Mouse (Mus musculus): ENCODE measurements around the gene Dgkb.
A peak's percentile ranks its signal among the peaks of the same experiment; 100 is the strongest.

Dgkb gene

GRCm38 (mm10) chr12:37996417-37996946 lies 179.0 kb downstream of the Dgkb start:
- DNase-seq (ENCODE audit: low spot score in 2 of 2): no peak

- no peak for DNase-seq (ENCODE audit: low spot score in 2 of 2)
Measured at GRCm38 (mm10) chr12:38017674-38018073, 200.1 kb downstream of the Dgkb start.

GRCm38 (mm10) chr12:38047256-38047655 lies 229.7 kb downstream of the Dgkb start:
- DNase-seq (ENCODE audit: low spot score in 2 of 2): no peak

GRCm38 (mm10) chr12:38088224-38088623 lies 270.7 kb downstream of the Dgkb start:
- no peak for DNase-seq (ENCODE audit: low spot score in 2 of 2)

GRCm38 (mm10) chr12:38111928-38112327 lies 294.4 kb downstream of the Dgkb start:
- no peak for DNase-seq (ENCODE audit: low spot score in 2 of 2)

- DNase-seq (ENCODE audit: low spot score in 2 of 2): no peak
Measured at GRCm38 (mm10) chr12:38114990-38115615, 297.6 kb downstream of the Dgkb start.

- no peak for DNase-seq (ENCODE audit: low spot score in 2 of 2)
Measured at GRCm38 (mm10) chr12:38123524-38123923, 306.0 kb downstream of the Dgkb start.

- no peak for DNase-seq (ENCODE audit: low spot score in 2 of 2)
Measured at GRCm38 (mm10) chr12:38125297-38125696, 307.8 kb downstream of the Dgkb start.

- no peak for DNase-seq (ENCODE audit: low spot score in 2 of 2)
Measured at GRCm38 (mm10) chr12:38130209-38130915, 312.8 kb downstream of the Dgkb start.

- DNase-seq (ENCODE audit: low spot score in 2 of 2): no peak
Measured at GRCm38 (mm10) chr12:38136379-38136778, 318.9 kb downstream of the Dgkb start.

GRCm38 (mm10) chr12:38140039-38140438 lies 322.5 kb downstream of the Dgkb start:
- DNase-seq (ENCODE audit: low spot score in 2 of 2): no peak

- DNase-seq (ENCODE audit: low spot score in 2 of 2): no peak
Measured at GRCm38 (mm10) chr12:38232665-38233064, 415.1 kb downstream of the Dgkb start.

GRCm38 (mm10) chr12:38268856-38269255 lies 451.3 kb downstream of the Dgkb start:
- DNase-seq (ENCODE audit: low spot score in 2 of 2): no peak

GRCm38 (mm10) chr12:38301497-38301896 lies 484.0 kb downstream of the Dgkb start:
- DNase-seq (ENCODE audit: low spot score in 2 of 2): peak; percentile 16 to 33

GRCm38 (mm10) chr12:38303841-38304240 lies 486.3 kb downstream of the Dgkb start:
- DNase-seq (ENCODE audit: low spot score in 2 of 2): no peak

- no peak for DNase-seq (ENCODE audit: low spot score in 2 of 2)
Measured at GRCm38 (mm10) chr12:38304245-38304644, 486.7 kb downstream of the Dgkb start.

- DNase-seq (ENCODE audit: low spot score in 2 of 2): no peak
Measured at GRCm38 (mm10) chr12:38309885-38310284, 492.4 kb downstream of the Dgkb start.

- no peak for DNase-seq (ENCODE audit: low spot score in 2 of 2)
Measured at GRCm38 (mm10) chr12:38327729-38328271, 510.3 kb downstream of the Dgkb start.

GRCm38 (mm10) chr12:38328779-38329178 lies 511.3 kb downstream of the Dgkb start:
- no peak for DNase-seq (ENCODE audit: low spot score in 2 of 2)

- peak; percentile 17 to 69 for DNase-seq (ENCODE audit: low spot score in 2 of 2)
Measured at GRCm38 (mm10) chr12:38342657-38343056, 525.1 kb downstream of the Dgkb start.

- DNase-seq (ENCODE audit: low spot score in 2 of 2): no peak
Measured at GRCm38 (mm10) chr12:38352481-38352880, 535.0 kb downstream of the Dgkb start.

- no peak for DNase-seq (ENCODE audit: low spot score in 2 of 2)
Measured at GRCm38 (mm10) chr12:38356386-38356785, 538.9 kb downstream of the Dgkb start.

- DNase-seq (ENCODE audit: low spot score in 2 of 2): no peak
Measured at GRCm38 (mm10) chr12:38361491-38361890, 544.0 kb downstream of the Dgkb start.

Measured in frontal cortex, postnatal 10 days (tissue).